Mouse (Mus musculus) stomach, postnatal 0 days (tissue): ENCODE data around the gene Fabp1. TPM values are rescaled to one million over a fixed set of nuclear protein-coding genes. Genes with fewer than 3 reads are reported as not detected.

Source experiments
- ATAC-seq: fragments of 200-750 bp; cut with Nextera tagmentation; 2 replicates; pipeline ENCODE4 v1.8.0; 2017; ENCODE audit not compliant: low FRiP score, low TSS enrichment
- DNase-seq: peaks from one replicate; pipeline ENCODE4 v3.0.0-alpha.2; 2016; ENCODE audit warnings: low spot score
- H3K27ac ChIP-seq: fragments of 300-500 bp; sonication (generic); replicated peaks from 2 replicates; pipeline ENCODE4 v1.5.1; 2014; ENCODE audit warnings: mild to moderate bottlenecking, control low read depth
- H3K27me3 ChIP-seq: fragments of 300-500 bp; sonication (generic); 2 replicates; pipeline ENCODE4 v1.6.1; 2014; ENCODE audit warnings: low read length; ENCODE audit not compliant: control insufficient read depth, insufficient read depth
- H3K36me3 ChIP-seq: fragments of 300-500 bp; sonication (generic); 2 replicates; pipeline ENCODE4 v1.6.1; 2014; ENCODE audit warnings: low read length, mixed read lengths; ENCODE audit not compliant: control insufficient read depth, insufficient read depth
- H3K4me1 ChIP-seq: fragments of 300-500 bp; sonication (generic); replicated peaks from 2 replicates; pipeline ENCODE4 v1.6.1; 2014; ENCODE audit warnings: antibody characterized with exemption; ENCODE audit not compliant: control insufficient read depth, insufficient read depth
- H3K4me2 ChIP-seq: fragments of 300-500 bp; sonication (generic); replicated peaks from 2 replicates; pipeline ENCODE4 v1.6.1; 2014; ENCODE audit warnings: low read depth, mild to moderate bottlenecking, control low read depth, moderate library complexity
- H3K4me3 ChIP-seq: fragments of 300-500 bp; sonication (generic); 2 replicates; pipeline ENCODE4 v1.5.1; 2014; ENCODE audit warnings: low read depth, low read length, control low read depth
- H3K9ac ChIP-seq: fragments of 300-500 bp; sonication (generic); 2 replicates; pipeline ENCODE4 v1.6.1; 2014; ENCODE audit warnings: mild to moderate bottlenecking, low read length, control low read depth, mixed read lengths
- H3K9me3 ChIP-seq: fragments of 300-500 bp; sonication (generic); 2 replicates; pipeline ENCODE4 v1.6.1; 2016; ENCODE audit warnings: low read length; ENCODE audit not compliant: control insufficient read depth
- CTCF ChIP-seq: IDR thresholded peaks from 2 replicates; pipeline ENCODE4 v1.5.1; 2016; ENCODE audit warnings: antibody characterized with exemption, low read depth, mild to moderate bottlenecking, moderate library complexity
- EP300 ChIP-seq: optimal IDR thresholded peaks from 2 replicates; pipeline ENCODE3; 2016; ENCODE audit warnings: antibody characterized with exemption
- WGBS: fragments of 180-500 bp; shearing (Covaris S2); extraction: QIAGEN DNeasy Blood & Tissue Kit; methylation state at CpG from one replicate; pipeline ENCODE4 v1.1.7; 2014; 5-methylcytosine and 5-hydroxymethylcytosine counted together
- polyA plus RNA-seq: library from polyadenylated mRNA; unstranded; fragments of >200 nt; fragmentation: Nextera tagmentation; extraction: Ambion mirVana; gene quantifications from 2 replicates; pipeline ENCODE4 v1.2.1, GENCODE M21; 2015

The Fabp1 gene
- polyA plus RNA-seq, 1 experiment from 2014 or later: 208 TPM

DNA sequence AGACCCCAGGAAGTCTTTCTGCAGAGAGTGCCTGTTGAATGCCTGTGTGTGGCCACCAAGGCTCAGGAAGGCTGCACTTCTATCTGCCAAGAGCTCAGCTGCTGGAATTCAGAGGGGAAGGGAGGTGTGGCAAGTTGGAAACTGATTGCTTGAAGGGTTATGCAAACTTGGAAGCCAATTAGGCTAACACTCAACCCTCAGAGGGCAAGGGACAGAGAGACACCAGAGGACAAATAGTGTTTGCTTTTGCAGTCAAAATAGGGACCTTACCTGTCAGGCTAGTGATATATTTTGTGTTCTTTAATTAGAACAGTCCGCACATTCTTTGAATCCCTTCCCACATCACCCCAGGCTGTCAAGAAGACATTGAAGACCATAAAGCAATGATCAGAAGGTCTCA, 10.0 kb upstream of the Fabp1 start:
- H3K9me3 ChIP-seq: no peaks in the 10 kb centered on the region
- no peaks in the 10 kb centered on the region for H3K36me3 ChIP-seq
- no peaks in the 10 kb centered on the region for H3K27me3 ChIP-seq
- no peak for ATAC-seq
- 33% methylated on average over 1 of the region's 1 CpGs for WGBS
- no peaks in the 10 kb centered on the region for H3K4me1 ChIP-seq
- H3K9ac ChIP-seq: no peak overlapping the region
- H3K27ac ChIP-seq: no peak overlapping the region
- no peak overlapping the region for H3K4me3 ChIP-seq
- TF ChIP-seq CTCF (no peak), EP300 (no peak)
- H3K4me2 ChIP-seq: no peak overlapping the region
- DNase-seq: no peak

GRCm38 (mm10) chr6:71190501-71190900, 9.1 kb upstream of the Fabp1 start:
- TF ChIP-seq EP300 (no peak), CTCF (no peak)
- H3K4me3 ChIP-seq: no peak overlapping the region
- WGBS: 84% methylated on average over 2 of the region's 2 CpGs
- H3K4me1 ChIP-seq: no peaks in the 10 kb centered on the region
- H3K9ac ChIP-seq: no peak overlapping the region
- no peak overlapping the region for H3K4me2 ChIP-seq
- no peak for DNase-seq
- no peaks in the 10 kb centered on the region for H3K9me3 ChIP-seq
- no peak for ATAC-seq
- H3K27me3 ChIP-seq: no peaks in the 10 kb centered on the region
- no peaks in the 10 kb centered on the region for H3K36me3 ChIP-seq
- no peak overlapping the region for H3K27ac ChIP-seq

DNA sequence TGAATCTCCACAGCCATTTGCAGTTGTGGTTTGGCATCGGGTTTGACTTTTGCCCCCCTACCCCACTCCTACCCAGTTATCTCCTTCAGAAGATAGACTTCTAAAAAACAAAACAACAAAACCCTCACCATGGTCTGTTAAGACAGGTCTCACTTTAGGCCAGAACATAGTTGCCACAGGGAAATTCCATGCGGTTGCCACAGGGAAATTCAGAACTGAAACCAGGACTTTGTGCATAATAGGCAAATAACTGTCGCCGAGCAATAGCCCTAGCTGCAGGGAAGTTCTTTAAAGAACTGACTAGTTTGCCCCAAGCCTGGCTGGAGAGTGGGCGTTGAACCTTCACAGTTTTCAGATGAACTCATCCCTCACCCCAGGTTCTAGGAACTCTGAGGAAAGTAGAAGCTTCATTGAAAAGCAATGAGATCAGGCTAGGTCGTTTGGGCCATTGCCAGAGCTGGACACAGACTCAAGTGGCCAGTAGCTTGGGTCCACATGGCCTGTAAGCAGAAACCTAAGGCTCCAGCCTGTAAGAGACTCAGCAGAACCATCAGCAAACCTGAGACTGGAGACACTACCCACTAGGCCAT, 6.4 kb upstream of the Fabp1 start:
- WGBS: 73% methylated on average over 6 of the region's 6 CpGs
- Histone ChIP-seq H3K27ac (no peak overlapping the region), H3K4me3 (no peak overlapping the region), H3K4me1 (no peaks in the 10 kb centered on the region), H3K36me3 (no peaks in the 10 kb centered on the region), H3K9ac (no peak overlapping the region), H3K4me2 (no peak overlapping the region), H3K9me3 (no peaks in the 10 kb centered on the region), H3K27me3 (no peaks in the 10 kb centered on the region)
- no peak for ATAC-seq
- no peak for TF ChIP-seq CTCF
- no peak for TF ChIP-seq EP300
- no peak for DNase-seq

GRCm38 (mm10) chr6:71196107-71196506, 3.5 kb upstream of the Fabp1 start:
- H3K4me1 ChIP-seq: no peaks in the 10 kb centered on the region
- H3K4me2 ChIP-seq: no peak overlapping the region
- H3K36me3 ChIP-seq: no peaks in the 10 kb centered on the region
- no peak overlapping the region for H3K27ac ChIP-seq
- no peak overlapping the region for H3K9ac ChIP-seq
- DNase-seq: no peak
- H3K4me3 ChIP-seq: no peak overlapping the region
- no peak for ATAC-seq
- TF ChIP-seq CTCF (no peak), EP300 (no peak)
- H3K9me3 ChIP-seq: no peaks in the 10 kb centered on the region
- no peaks in the 10 kb centered on the region for H3K27me3 ChIP-seq

GRCm38 (mm10) chr6:71197636-71198535, 1.7 kb upstream of the Fabp1 start:
- no peak overlapping the region for H3K4me3 ChIP-seq
- no peak overlapping the region for H3K27ac ChIP-seq
- TF ChIP-seq EP300: no peak
- no peak for TF ChIP-seq CTCF
- WGBS: 78% methylated on average over 13 of the region's 13 CpGs
- no peak overlapping the region for H3K4me2 ChIP-seq
- DNase-seq (no peak), ATAC-seq (no peak)
- H3K9ac ChIP-seq: no peak overlapping the region
- H3K9me3 ChIP-seq: no peaks in the 10 kb centered on the region
- no peaks in the 10 kb centered on the region for H3K4me1 ChIP-seq
- H3K27me3 ChIP-seq: no peaks in the 10 kb centered on the region
- H3K36me3 ChIP-seq: no peaks in the 10 kb centered on the region

DNA sequence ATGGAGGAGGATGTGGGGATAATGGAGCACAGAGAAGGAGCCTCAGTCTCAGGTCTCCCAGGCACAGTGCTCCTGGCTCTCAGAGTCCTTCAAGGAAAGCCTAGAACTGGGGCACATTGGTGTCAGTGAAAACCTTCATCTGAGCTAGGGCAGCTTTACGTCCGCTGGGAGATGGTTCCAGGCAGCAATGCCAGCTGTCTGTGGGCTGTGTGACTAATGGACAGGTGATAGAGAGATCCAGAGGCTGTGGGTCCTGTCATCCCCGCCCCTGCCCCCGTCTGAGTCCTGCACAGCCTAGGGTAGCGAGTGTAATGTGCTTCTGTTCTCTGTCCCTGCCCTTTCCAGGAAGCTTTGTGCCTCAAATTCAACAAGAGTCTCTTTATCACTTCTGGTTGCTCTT, 2.3 kb downstream of the Fabp1 start:
- Histone ChIP-seq H3K27me3 (no peaks in the 10 kb centered on the region), H3K9me3 (no peaks in the 10 kb centered on the region), H3K4me1 (no peaks in the 10 kb centered on the region), H3K4me3 (no peak overlapping the region), H3K4me2 (no peak overlapping the region), H3K36me3 (no peaks in the 10 kb centered on the region), H3K27ac (no peak overlapping the region), H3K9ac (no peak overlapping the region)
- DNase-seq: no peak
- ATAC-seq: no peak
- 51% methylated on average over 5 of the region's 5 CpGs for WGBS
- TF ChIP-seq EP300 (no peak), CTCF (no peak)
